ENCODE assay signal across 15 mouse cellular contexts in genomic region chr14:70833238-70833637, GRCm38 (mm10).
DNase-seq lines count a peak whose midpoint lies in the region; ATAC-seq and TF ChIP-seq lines count a peak whose summit lies in the region.
"Had no signal": no experiment of that assay in that cellular context is flagged by ENCODE, and none has a peak within 500 bp of the region (broad histone marks: within the 10 kb centered on the region; RNA-seq: fewer than 3 reads in every experiment).

No protein-coding gene starts in this region.

- no peak overlapping the region for H3K4me2 ChIP-seq in forebrain, postnatal 0 days (ENCODE audit: low read depth)
- H3K4me2 ChIP-seq in heart, postnatal 0 days (ENCODE audit: low read depth, low read length), result peak overlapping the region; percentile 39; the same call in 1 of the 2 replicates
- no peak overlapping the region for H3K4me2 ChIP-seq in intestine, embryonic 16.5 days (ENCODE audit: low read depth, low read length)
- H3K4me2 ChIP-seq in kidney, postnatal 0 days (ENCODE audit: low read length), result no peak overlapping the region
- H3K4me2 ChIP-seq: liver, embryonic 13.5 days; lung, embryonic 14.5 days had no signal

- no peak for TF ChIP-seq EP300 in heart, postnatal 0 days (IDR thresholded peaks at IDR 0.05; ENCODE audit: low read depth)

- H3K9ac ChIP-seq in forebrain, postnatal 0 days, result no peak overlapping the region
- H3K9ac ChIP-seq in heart, postnatal 0 days (replicated peaks; ENCODE audit: low read depth, low read length), result no peak overlapping the region
- H3K9ac ChIP-seq in intestine, embryonic 16.5 days (ENCODE audit: low read depth, low read length), result no peak overlapping the region
- no peak overlapping the region for H3K9ac ChIP-seq in kidney, postnatal 0 days (ENCODE audit: low read depth, low read length)
- H3K9ac ChIP-seq: liver, embryonic 13.5 days; lung, embryonic 14.5 days had no signal

- H3K4me3 ChIP-seq in forebrain, postnatal 0 days (ENCODE audit: low read depth, low read length), result no peak overlapping the region
- no peak overlapping the region for H3K4me3 ChIP-seq in forebrain, embryonic 10.5 days
- H3K4me3 ChIP-seq in heart, postnatal 0 days (ENCODE audit: low read depth, low read length), result no peak overlapping the region
- no peak overlapping the region for H3K4me3 ChIP-seq in heart, embryonic 10.5 days
- H3K4me3 ChIP-seq in intestine, embryonic 16.5 days (ENCODE audit: low read length), result no peak overlapping the region
- H3K4me3 ChIP-seq in kidney, postnatal 0 days (replicated peaks; ENCODE audit: low read depth, low read length), result no peak overlapping the region
- H3K4me3 ChIP-seq: liver, embryonic 13.5 days; midbrain, embryonic 10.5 days had no signal

- no peak for DNase-seq in forebrain, postnatal 0 days
- no peak for DNase-seq in forebrain, embryonic 10.5 days (ENCODE audit: extremely low spot score, low spot score)
- DNase-seq in heart, postnatal 0 days (ENCODE audit: low spot score), result no peak
- no peak for DNase-seq in heart, embryonic 10.5 days (ENCODE audit: low spot score)
- peak; percentile 32 for DNase-seq in kidney, postnatal 0 days (ENCODE audit: low spot score)
- DNase-seq: adrenal gland, postnatal 36 days; B cell, adult 2 months; liver, embryonic 13.5 days; lung, postnatal 4 days; right cerebral cortex, postnatal 25 days; thymus, postnatal 36 days had no signal

- no peak for TF ChIP-seq CTCF in forebrain, postnatal 0 days (IDR thresholded peaks at IDR 0.05; ENCODE audit: low read depth)
- TF ChIP-seq CTCF in heart, postnatal 0 days (IDR thresholded peaks at IDR 0.05; ENCODE audit: low read depth), result no peak
- TF ChIP-seq CTCF in kidney, postnatal 0 days (IDR thresholded peaks at IDR 0.05; ENCODE audit: low read depth), result no peak

- peak; percentile 4; the same call in 1 of the 2 replicates for ATAC-seq in forebrain, postnatal 0 days
- 0 out of 2 replicates have a peak, but pooled peaks have one; percentile 9 for ATAC-seq in heart, postnatal 0 days (ENCODE audit: insufficient read depth, low read depth)
- ATAC-seq in intestine, embryonic 16.5 days, result peak; percentile 81
- ATAC-seq in kidney, postnatal 0 days (replicated peaks; ENCODE audit: low FRiP score, low read depth), result no peak
- ATAC-seq in megakaryocyte progenitor cell, adult 5-6 weeks (replicated peaks; ENCODE audit: poor library complexity), result no peak

- no peaks in the 10 kb centered on the region; the same call in 1 of the 2 replicates for H3K9me3 ChIP-seq in forebrain, postnatal 0 days (ENCODE audit: low read length)
- no peaks in the 10 kb centered on the region for H3K9me3 ChIP-seq in forebrain, embryonic 10.5 days
- H3K9me3 ChIP-seq in heart, postnatal 0 days (replicated peaks; ENCODE audit: control insufficient read depth, low read length), result no peaks in the 10 kb centered on the region
- H3K9me3 ChIP-seq in heart, embryonic 10.5 days, result no peaks in the 10 kb centered on the region
- no peaks in the 10 kb centered on the region for H3K9me3 ChIP-seq in intestine, embryonic 16.5 days (ENCODE audit: control insufficient read depth, low read length)
- no peaks in the 10 kb centered on the region for H3K9me3 ChIP-seq in kidney, postnatal 0 days (replicated peaks; ENCODE audit: low read length)
- H3K9me3 ChIP-seq: midbrain, embryonic 10.5 days had no signal

- no peaks in the 10 kb centered on the region; the same call in 1 of the 2 replicates for H3K4me1 ChIP-seq in forebrain, postnatal 0 days (ENCODE audit: insufficient read depth)
- peaks cover 6% of the 10 kb centered on the region for H3K4me1 ChIP-seq in forebrain, embryonic 10.5 days
- H3K4me1 ChIP-seq in heart, postnatal 0 days (ENCODE audit: control insufficient read depth, insufficient read depth), result no peaks in the 10 kb centered on the region
- peaks cover 14% of the 10 kb centered on the region for H3K4me1 ChIP-seq in heart, embryonic 10.5 days
- peaks cover 4% of the 10 kb centered on the region; the same call in 1 of the 2 replicates for H3K4me1 ChIP-seq in intestine, embryonic 16.5 days (ENCODE audit: control insufficient read depth, insufficient read depth, low read length)
- no peaks in the 10 kb centered on the region for H3K4me1 ChIP-seq in kidney, postnatal 0 days (replicated peaks; ENCODE audit: insufficient read depth, low read length)
- H3K4me1 ChIP-seq: liver, embryonic 13.5 days had no signal

- WGBS in forebrain, postnatal 0 days, result 63% methylated on average over 5 of the region's 5 CpGs
- WGBS in forebrain, embryonic 10.5 days, result 89% methylated on average over 5 of the region's 5 CpGs
- WGBS in heart, postnatal 0 days, result 36% methylated on average over 5 of the region's 5 CpGs
- 37% methylated on average over 5 of the region's 5 CpGs for WGBS in heart, embryonic 10.5 days
- WGBS in intestine, embryonic 16.5 days, result 18% methylated on average over 5 of the region's 5 CpGs
- WGBS in kidney, postnatal 0 days, result 17% methylated on average over 5 of the region's 5 CpGs

- H3K27ac ChIP-seq in forebrain, postnatal 0 days (ENCODE audit: low read depth, low read length), result 0 out of 2 replicates have a peak overlapping the region, but pooled peaks have one; percentile 21
- no peak overlapping the region for H3K27ac ChIP-seq in forebrain, embryonic 10.5 days
- no peak overlapping the region for H3K27ac ChIP-seq in heart, postnatal 0 days (ENCODE audit: low read depth)
- H3K27ac ChIP-seq in heart, embryonic 10.5 days, result no peak overlapping the region
- H3K27ac ChIP-seq in intestine, embryonic 16.5 days (ENCODE audit: low read length), result no peak overlapping the region
- H3K27ac ChIP-seq in kidney, postnatal 0 days, result no peak overlapping the region
- H3K27ac ChIP-seq: liver, embryonic 13.5 days; midbrain, embryonic 10.5 days had no signal

- no peaks in the 10 kb centered on the region for H3K27me3 ChIP-seq in forebrain, postnatal 0 days (ENCODE audit: insufficient read depth, low read length)
- H3K27me3 ChIP-seq in forebrain, embryonic 10.5 days (ENCODE audit: poor library complexity, severe bottlenecking), result no peaks in the 10 kb centered on the region
- peaks cover 11% of the 10 kb centered on the region; the same call in 1 of the 2 replicates for H3K27me3 ChIP-seq in heart, postnatal 0 days (ENCODE audit: control insufficient read depth, insufficient read depth, low read length)
- peaks cover 15% of the 10 kb centered on the region for H3K27me3 ChIP-seq in heart, embryonic 10.5 days (ENCODE audit: insufficient read depth, poor library complexity, severe bottlenecking)
- H3K27me3 ChIP-seq in intestine, embryonic 16.5 days (replicated peaks; ENCODE audit: control insufficient read depth, insufficient read depth, low read length), result no peaks in the 10 kb centered on the region
- H3K27me3 ChIP-seq in kidney, postnatal 0 days (ENCODE audit: insufficient read depth, low read length), result no peaks in the 10 kb centered on the region
- H3K27me3 ChIP-seq: liver, embryonic 13.5 days had no signal

- no peaks in the 10 kb centered on the region for H3K36me3 ChIP-seq in forebrain, postnatal 0 days (ENCODE audit: insufficient read depth)
- no peaks in the 10 kb centered on the region for H3K36me3 ChIP-seq in forebrain, embryonic 10.5 days (replicated peaks)
- no peaks in the 10 kb centered on the region for H3K36me3 ChIP-seq in heart, postnatal 0 days (replicated peaks; ENCODE audit: control insufficient read depth, insufficient read depth, low read length)
- no peaks in the 10 kb centered on the region for H3K36me3 ChIP-seq in heart, embryonic 10.5 days
- no peaks in the 10 kb centered on the region for H3K36me3 ChIP-seq in intestine, embryonic 16.5 days (ENCODE audit: control insufficient read depth, insufficient read depth, low read length)
- no peaks in the 10 kb centered on the region for H3K36me3 ChIP-seq in kidney, postnatal 0 days (ENCODE audit: insufficient read depth, low read length)
- H3K36me3 ChIP-seq: liver, embryonic 13.5 days; midbrain, embryonic 10.5 days had no signal

Comparison
In these comparisons a context has a peak if more than half of its experiments do, and no peak if none do; other contexts are left out.
1. ATAC-seq: peak in forebrain, postnatal 0 days (single experiment), heart, postnatal 0 days (single experiment) and intestine, embryonic 16.5 days (single experiment); none in kidney, postnatal 0 days (single experiment) and megakaryocyte progenitor cell, adult 5-6 weeks (single experiment).